Mouse (Mus musculus) stomach, embryonic 14.5 days (tissue): ENCODE results near the gene Mtg1. TPM values are rescaled to one million over a fixed set of nuclear protein-coding genes. Genes with fewer than 3 reads are reported as not detected.
A peak's percentile ranks its signal among the peaks of the same experiment; 100 is the strongest.

Experiments
- ATAC-seq: fragments of 200-750 bp; cut with Nextera tagmentation; 2 replicates; pipeline ENCODE4 v1.8.0; 2017; ENCODE audit warnings: low read depth, moderate TSS enrichment; ENCODE audit not compliant: insufficient number of reproducible peaks, insufficient read depth, low FRiP score
- H3K27ac ChIP-seq: fragments of 300-500 bp; sonication (generic); 2 replicates; pipeline ENCODE4 v1.5.1; 2014; ENCODE audit warnings: mild to moderate bottlenecking, low read length, moderate library complexity, mixed read lengths
- H3K27me3 ChIP-seq: fragments of 300-500 bp; sonication (generic); 2 replicates; pipeline ENCODE4 v1.6.1; 2014; ENCODE audit warnings: low read length, control low read depth, mixed read lengths; ENCODE audit not compliant: control insufficient read depth, insufficient read depth
- H3K36me3 ChIP-seq: fragments of 300-500 bp; sonication (generic); 2 replicates; pipeline ENCODE4 v1.6.1; 2014; ENCODE audit warnings: mild to moderate bottlenecking, control low read depth, low read length, moderate library complexity, mixed read lengths; ENCODE audit not compliant: control insufficient read depth, insufficient read depth
- H3K4me1 ChIP-seq: fragments of 300-500 bp; sonication (generic); 2 replicates; pipeline ENCODE4 v1.6.1; 2014; ENCODE audit warnings: low read length, control low read depth, mixed read lengths; ENCODE audit not compliant: control insufficient read depth, insufficient read depth
- H3K4me2 ChIP-seq: fragments of 300-500 bp; sonication (generic); replicated peaks from 2 replicates; pipeline ENCODE4 v1.6.1; 2014; ENCODE audit warnings: low read depth, low read length, control low read depth
- H3K4me3 ChIP-seq: fragments of 300-500 bp; sonication (generic); 2 replicates; pipeline ENCODE4 v1.5.1; 2014; ENCODE audit warnings: low read depth, low read length, control low read depth
- H3K9ac ChIP-seq: fragments of 300-500 bp; sonication (generic); replicated peaks from 2 replicates; pipeline ENCODE4 v1.6.1; 2014; ENCODE audit warnings: low read depth, mild to moderate bottlenecking, control low read depth, low read length, moderate library complexity, mixed read lengths
- H3K9me3 ChIP-seq: fragments of 300-500 bp; sonication (generic); 2 replicates; pipeline ENCODE4 v1.6.1; 2016; ENCODE audit warnings: low read depth, low read length, control low read depth; ENCODE audit not compliant: control insufficient read depth
- WGBS: fragments of 180-500 bp; shearing (Covaris S2); extraction: QIAGEN DNeasy Blood & Tissue Kit; methylation state at CpG from one replicate; pipeline ENCODE4 v1.1.7; 2014; 5-methylcytosine and 5-hydroxymethylcytosine counted together
- polyA plus RNA-seq: library from polyadenylated mRNA; unstranded; fragments of >200 nt; fragmentation: Nextera tagmentation; extraction: Ambion mirVana; gene quantifications from 2 replicates; pipeline ENCODE4 v1.2.1, GENCODE M21; 2014

Gene Mtg1
- polyA plus RNA-seq, 1 experiment from 2014 or later = 28.3 TPM

DNA sequence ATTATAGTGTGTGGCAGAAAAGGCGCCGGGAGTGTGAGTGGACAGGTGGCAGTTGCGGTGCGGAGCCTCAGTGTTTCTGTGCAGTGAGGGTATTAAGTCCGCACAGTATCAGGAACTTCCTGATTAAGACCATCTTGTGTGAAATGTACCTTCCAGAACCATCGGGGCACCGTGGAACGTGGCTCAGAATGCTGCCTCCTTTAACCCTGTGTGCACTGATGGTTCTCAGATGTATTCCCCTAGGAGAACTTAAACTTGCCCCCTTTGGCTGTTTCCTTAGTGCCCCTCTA lies 602 bp downstream of the Mtg1 start:
- Histone ChIP-seq H3K4me1 (peaks cover 4% of the 10 kb centered on the region), H3K36me3 (no peaks in the 10 kb centered on the region), H3K4me2 (peak overlapping the region; percentile 95), H3K9me3 (no peaks in the 10 kb centered on the region), H3K9ac (peak overlapping the region; percentile 81), H3K4me3 (peak overlapping the region; percentile 66), H3K27ac (peak overlapping the region; percentile 44; the same call in 1 of the 2 replicates), H3K27me3 (no peaks in the 10 kb centered on the region)
- 2% methylated on average over 8 of the region's 8 CpGs for WGBS
- ATAC-seq = no peak

DNA sequence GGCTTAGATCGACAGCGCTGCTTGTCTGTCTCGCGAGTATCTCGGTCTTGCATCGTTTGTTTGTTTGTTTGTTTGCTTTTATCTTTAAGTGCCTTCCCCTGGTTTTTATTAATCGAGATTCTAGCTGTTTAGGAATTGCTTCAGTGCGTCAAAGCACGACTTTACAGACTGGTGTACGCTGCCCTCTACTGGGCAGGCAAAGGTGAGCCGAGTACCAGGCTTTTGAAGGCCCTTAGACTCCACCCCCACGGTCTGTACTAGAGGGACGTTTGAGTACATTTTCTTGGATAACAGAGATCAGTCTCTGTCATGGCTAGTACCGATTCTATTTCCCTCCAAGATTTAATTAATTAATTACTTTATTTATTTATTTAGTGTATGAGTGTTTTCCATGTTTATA lies 4.0 kb downstream of the Mtg1 start:
- ATAC-seq = no peak
- H3K4me3 ChIP-seq = no peak overlapping the region
- no peaks in the 10 kb centered on the region; the same call in 1 of the 2 replicates for H3K36me3 ChIP-seq
- H3K4me1 ChIP-seq = peaks cover 4% of the 10 kb centered on the region
- no peaks in the 10 kb centered on the region for H3K9me3 ChIP-seq
- 6% methylated on average over 14 of the region's 14 CpGs for WGBS
- no peaks in the 10 kb centered on the region for H3K27me3 ChIP-seq
- H3K4me2 ChIP-seq = no peak overlapping the region
- no peak overlapping the region for H3K9ac ChIP-seq
- no peak overlapping the region for H3K27ac ChIP-seq

DNA sequence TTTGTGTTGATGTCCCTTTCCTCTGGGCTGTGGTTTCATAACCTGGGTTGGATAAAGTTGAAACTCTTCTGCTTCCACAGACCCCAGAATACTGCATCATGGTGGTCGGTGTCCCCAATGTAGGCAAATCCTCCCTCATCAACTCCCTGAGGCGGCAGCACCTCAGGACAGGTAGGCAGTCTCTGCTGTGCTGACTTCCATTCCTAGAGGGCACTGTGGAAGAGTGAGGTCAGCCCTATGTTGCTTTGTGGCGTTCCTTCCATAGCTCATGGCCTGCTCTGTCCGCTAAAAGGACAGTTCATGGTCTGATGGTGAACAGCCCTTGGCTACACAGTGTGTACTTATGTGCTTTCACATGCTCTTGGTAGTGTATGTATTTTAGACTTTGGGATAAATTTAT lies 7.2 kb downstream of the Mtg1 start:
- ATAC-seq = no peak
- no peak overlapping the region for H3K27ac ChIP-seq
- H3K27me3 ChIP-seq = no peaks in the 10 kb centered on the region
- H3K36me3 ChIP-seq = no peaks in the 10 kb centered on the region; the same call in 1 of the 2 replicates
- no peaks in the 10 kb centered on the region for H3K4me1 ChIP-seq
- H3K4me2 ChIP-seq = no peak overlapping the region
- WGBS = 88% methylated on average over 4 of the region's 4 CpGs
- H3K9me3 ChIP-seq = no peaks in the 10 kb centered on the region
- H3K9ac ChIP-seq = no peak overlapping the region
- no peak overlapping the region for H3K4me3 ChIP-seq

DNA sequence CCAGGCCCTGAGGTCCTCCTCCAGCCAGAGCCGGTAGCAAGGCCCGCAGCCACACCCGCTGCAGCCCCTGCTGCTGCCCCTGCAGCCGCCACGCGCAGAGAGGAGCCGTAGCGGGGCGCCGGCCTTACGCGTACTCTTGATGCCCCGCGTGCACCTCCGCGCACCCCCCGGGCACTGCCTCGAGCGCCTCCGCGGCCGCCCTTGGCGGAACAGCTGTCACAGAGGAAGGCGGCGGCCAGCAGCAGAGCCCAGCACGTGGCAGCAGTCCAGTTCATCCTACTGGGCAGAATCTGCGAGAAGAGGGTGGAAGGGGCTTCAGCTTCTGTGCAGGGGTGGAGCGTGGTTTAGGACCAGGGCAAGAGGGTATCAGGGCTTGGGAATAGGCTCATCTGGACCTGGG lies 16.0 kb downstream of the Mtg1 start:
- Histone ChIP-seq H3K9ac (peak overlapping the region; percentile 26; the same call in 1 of the 2 replicates), H3K27me3 (peaks cover 11% of the 10 kb centered on the region; the same call in 1 of the 2 replicates), H3K27ac (no peak overlapping the region), H3K4me2 (peak overlapping the region; percentile 31), H3K9me3 (no peaks in the 10 kb centered on the region), H3K4me1 (peaks cover 5% of the 10 kb centered on the region), H3K4me3 (0 out of 2 replicates have a peak overlapping the region, but pooled peaks have one; percentile 20), H3K36me3 (no peaks in the 10 kb centered on the region)
- WGBS = 4% methylated on average over 28 of the region's 28 CpGs
- no peak for ATAC-seq

DNA sequence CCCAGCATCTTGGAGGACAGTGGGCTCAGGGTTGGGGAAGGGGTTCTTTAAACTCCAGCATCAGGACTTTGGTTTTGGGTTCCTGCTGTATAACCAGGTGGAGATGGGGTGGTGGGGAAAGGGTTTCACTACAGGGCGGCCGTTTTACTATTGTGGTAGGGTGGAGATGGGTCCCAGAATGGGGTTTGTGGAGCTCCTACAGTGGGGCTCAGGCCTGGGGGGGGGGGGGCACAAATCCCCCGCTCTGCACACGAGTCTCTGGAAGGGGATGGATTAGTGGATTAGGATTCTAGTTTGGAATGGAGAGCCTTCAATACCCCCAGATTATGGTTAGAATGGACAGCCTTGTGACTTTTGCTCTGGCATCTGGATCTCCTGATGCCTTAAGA lies 16.5 kb downstream of the Mtg1 start:
- Histone ChIP-seq H3K9ac (no peak overlapping the region), H3K27ac (no peak overlapping the region), H3K9me3 (no peaks in the 10 kb centered on the region), H3K4me1 (peaks cover 5% of the 10 kb centered on the region), H3K27me3 (peaks cover 11% of the 10 kb centered on the region; the same call in 1 of the 2 replicates), H3K4me2 (peak overlapping the region; percentile 34), H3K36me3 (no peaks in the 10 kb centered on the region), H3K4me3 (0 out of 2 replicates have a peak overlapping the region, but pooled peaks have one; percentile 20)
- 28% methylated on average over 4 of the region's 4 CpGs for WGBS
- ATAC-seq = no peak

DNA sequence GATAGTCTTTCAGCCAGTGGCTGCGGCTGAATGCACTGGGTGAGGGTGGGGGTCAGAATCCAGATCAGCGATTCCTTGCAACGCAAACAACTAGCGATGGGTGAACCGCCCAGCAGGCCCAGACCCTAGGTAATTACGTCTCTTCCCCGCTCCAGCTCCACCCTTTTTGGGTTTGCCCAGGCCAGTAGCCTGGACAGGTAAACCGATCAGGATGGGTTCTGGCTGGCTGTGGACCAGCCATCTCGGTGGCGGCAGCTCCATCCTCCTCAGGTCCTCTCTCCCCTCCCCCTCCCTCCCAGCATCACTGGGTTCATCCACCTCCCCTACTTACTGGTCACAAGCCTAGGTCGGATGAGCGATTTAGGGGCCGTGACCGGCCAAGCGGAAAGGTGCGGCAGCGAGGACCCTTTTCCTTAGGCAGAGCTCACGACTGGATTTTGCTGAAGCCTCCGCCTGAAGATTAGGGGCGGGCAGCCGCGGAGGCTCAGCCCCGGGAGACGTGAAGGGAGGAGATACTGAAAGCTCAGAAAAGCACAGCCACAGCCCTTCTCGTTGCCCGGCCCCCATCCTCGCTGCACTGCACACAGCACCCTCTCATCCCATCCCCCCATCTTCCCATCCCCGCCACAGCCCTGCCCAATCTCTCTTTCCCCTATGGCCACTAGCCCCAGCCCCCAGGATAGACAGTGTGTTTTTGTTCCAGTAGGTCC lies 17.0 kb downstream of the Mtg1 start, which contains the start of gene Sprn:
Gene Sprn, minus strand, starts transcription at position 660 of the 710 bp plus-strand sequence.
- Histone ChIP-seq H3K9me3 (no peaks in the 10 kb centered on the region), H3K36me3 (no peaks in the 10 kb centered on the region), H3K4me1 (peaks cover 5% of the 10 kb centered on the region), H3K4me3 (peak within 1 kb of the TSS; percentile 20; the same call in 1 of the 2 replicates), H3K27ac (no peak within 1 kb of the TSS), H3K4me2 (peak within 1 kb of the TSS; percentile 34), H3K27me3 (peaks cover 11% of the 10 kb centered on the region; the same call in 1 of the 2 replicates), H3K9ac (no peak within 1 kb of the TSS)
- 3% methylated on average over 28 of the region's 28 CpGs for WGBS
- ATAC-seq = no peak

DNA sequence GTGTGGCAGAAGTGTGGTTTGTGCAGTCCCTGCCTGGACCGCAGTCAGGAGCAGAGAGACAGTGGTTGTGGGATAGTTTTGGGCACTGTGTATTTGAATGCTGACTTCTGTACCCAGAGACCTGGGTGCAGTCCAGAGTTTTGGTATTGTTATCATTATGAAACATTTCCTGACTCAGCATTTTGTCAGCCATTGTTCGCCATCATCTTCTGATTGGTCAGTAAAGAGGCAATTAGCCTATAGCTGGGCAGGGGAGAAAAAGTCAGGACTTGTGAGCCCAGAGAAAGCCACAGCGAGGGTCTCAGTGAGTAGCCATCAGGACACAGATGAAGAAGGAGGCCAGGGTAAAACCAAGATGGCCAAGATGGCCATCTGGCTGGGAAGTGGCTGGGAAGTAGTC lies 23.0 kb downstream of the Mtg1 start:
- Histone ChIP-seq H3K27ac (no peak overlapping the region), H3K9me3 (no peaks in the 10 kb centered on the region), H3K4me2 (no peak overlapping the region), H3K27me3 (no peaks in the 10 kb centered on the region), H3K36me3 (no peaks in the 10 kb centered on the region), H3K4me3 (no peak overlapping the region), H3K9ac (no peak overlapping the region), H3K4me1 (no peaks in the 10 kb centered on the region)
- 85% methylated on average over 3 of the region's 3 CpGs for WGBS
- ATAC-seq = no peak

DNA sequence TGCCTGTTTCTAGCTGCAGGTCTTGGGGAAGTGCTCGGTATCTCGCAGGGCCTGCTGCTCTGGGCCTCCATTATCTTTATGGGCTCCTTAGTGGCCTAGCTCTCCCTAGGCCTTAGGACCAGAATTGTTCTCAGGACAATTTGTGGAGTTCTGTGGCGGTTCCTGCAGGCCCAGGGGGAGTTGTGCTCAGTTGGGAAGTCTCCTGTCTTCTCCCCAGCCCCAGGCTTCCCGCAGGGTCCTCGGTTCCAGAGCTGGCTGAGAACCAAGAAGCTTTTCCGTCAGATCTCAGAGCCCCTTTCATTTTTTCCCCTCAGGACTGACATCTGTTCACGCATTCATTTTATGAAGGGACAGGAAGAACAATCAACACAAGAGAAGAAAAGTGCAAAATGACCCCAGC lies 27.3 kb downstream of the Mtg1 start, which contains the start of gene Olfr522:
Gene Olfr522, minus strand, starts transcription at position 101 of the 400 bp plus-strand sequence.
- Histone ChIP-seq H3K9ac (no peak within 1 kb of the TSS), H3K27ac (no peak within 1 kb of the TSS), H3K36me3 (no peaks in the 10 kb centered on the region), H3K9me3 (no peaks in the 10 kb centered on the region), H3K4me1 (no peaks in the 10 kb centered on the region), H3K27me3 (no peaks in the 10 kb centered on the region), H3K4me3 (no peak within 1 kb of the TSS), H3K4me2 (no peak within 1 kb of the TSS)
- ATAC-seq = no peak
- WGBS = 76% methylated on average over 7 of the region's 7 CpGs

DNA sequence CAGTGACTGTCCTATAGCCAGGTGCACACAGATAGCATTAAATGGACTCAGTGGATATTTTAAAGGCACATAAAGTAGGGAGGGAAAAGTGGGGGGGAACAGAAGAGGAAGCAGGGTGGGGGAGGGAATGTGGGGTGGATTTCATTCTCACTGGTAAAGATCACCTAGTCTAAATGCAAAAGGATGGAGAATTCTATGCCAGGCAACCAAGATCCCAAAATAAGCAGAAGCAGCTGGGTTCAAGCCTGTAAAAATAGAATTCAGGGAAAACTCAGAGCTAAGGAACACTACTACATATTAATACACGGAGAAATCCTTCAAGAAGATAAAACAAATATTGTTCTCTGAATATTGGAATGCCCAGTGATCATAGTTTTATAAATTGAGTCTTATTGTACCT lies 30.6 kb downstream of the Mtg1 start:
- H3K9me3 ChIP-seq = no peaks in the 10 kb centered on the region
- no peaks in the 10 kb centered on the region for H3K4me1 ChIP-seq
- no peak overlapping the region for H3K4me2 ChIP-seq
- H3K36me3 ChIP-seq = no peaks in the 10 kb centered on the region
- H3K27ac ChIP-seq = no peak overlapping the region
- no peak for ATAC-seq
- 66% methylated on average over 1 of the region's 1 CpGs for WGBS
- no peak overlapping the region for H3K4me3 ChIP-seq
- H3K27me3 ChIP-seq = no peaks in the 10 kb centered on the region
- H3K9ac ChIP-seq = no peak overlapping the region
